Mouse (Mus musculus): ENCODE measurements around the gene Gm10377.
"Not testable (repeated sequence)": the region's sequence is repeated elsewhere in the genome, so short reads cannot be mapped to it uniquely, and the experiment has no call there.

Gm10377 gene

GRCm38 (mm10) chr14:42797887-42798286 is at the start of gene Gm10377:
Gm10377 (minus strand) TSS chr14:42797987.
- not testable (repeated sequence) for DNase-seq

- DNase-seq, result not testable (repeated sequence)
Measured at GRCm38 (mm10) chr14:42768721-42769120, 29.1 kb downstream of the Gm10377 start, which contains the start of gene Gm3015. Gm3015 (minus strand) TSS chr14:42768821.

Data from kidney, postnatal 36 days (tissue).